Mouse (Mus musculus) MEL (cell line): Measurements from ENCODE around the gene Ube2i. TPM values are rescaled to one million over a fixed set of nuclear protein-coding genes. Genes with fewer than 3 reads are reported as not detected.

ENCODE experiments used
- DNase-seq: peaks from one replicate; pipeline ENCODE4 v3.0.0; 2011; ENCODE audit warnings: low read depth, low spot score
- H3K27ac ChIP-seq: 2 replicates; pipeline ENCODE4 v1.5.1; 2012; ENCODE audit warnings: low read depth, mild to moderate bottlenecking, control low read depth, low read length, moderate library complexity; ENCODE audit not compliant: control insufficient read depth
- H3K27me3 ChIP-seq, 2 experiments: fragments of 150-350 bp in 1 of 2; sonication (generic) in 1 of 2; 2 replicates each; pipeline ENCODE4 v1.6.1; 2012; ENCODE audit warnings: low read length in 2 of 2, mild to moderate bottlenecking in 2 of 2, improper control_type of control experiment in 1 of 2, moderate library complexity in 1 of 2; ENCODE audit not compliant: insufficient read depth in 2 of 2, control insufficient read depth in 1 of 2
- H3K36me3 ChIP-seq, 2 experiments: 2 replicates each; pipeline ENCODE4 v1.6.1; 2012 to 2014; ENCODE audit warnings: low read length in 2 of 2, improper control_type of control experiment in 1 of 2, inconsistent platforms in 1 of 2, mild to moderate bottlenecking in 1 of 2; ENCODE audit not compliant: insufficient read depth in 2 of 2, control insufficient read depth in 1 of 2
- H3K4me1 ChIP-seq, 2 experiments: fragments of 150-350 bp in 1 of 2; sonication (generic) in 1 of 2; 2 replicates each; pipeline ENCODE4 v1.6.1; 2012; ENCODE audit warnings: low read length in 2 of 2, improper control_type of control experiment in 1 of 2, mild to moderate bottlenecking in 1 of 2; ENCODE audit not compliant: insufficient read depth in 2 of 2, control insufficient read depth in 1 of 2
- H3K4me3 ChIP-seq, 2 experiments: fragments of 150-350 bp in 1 of 2; sonication (generic) in 1 of 2; 2 replicates each; pipeline ENCODE4 v1.5.1; 2012; ENCODE audit warnings: low read depth in 2 of 2, low read length in 2 of 2, mild to moderate bottlenecking in 2 of 2, moderate library complexity in 2 of 2, control low read depth in 1 of 2, improper control_type of control experiment in 1 of 2; ENCODE audit not compliant: control insufficient read depth in 1 of 2, insufficient read depth in 1 of 2
- H3K79me2 ChIP-seq: 2 replicates; pipeline ENCODE4 v1.6.1; 2012; ENCODE audit warnings: mild to moderate bottlenecking, low read length, moderate library complexity; ENCODE audit not compliant: control insufficient read depth, poor library complexity, insufficient read depth
- H3K9ac ChIP-seq: 2 replicates; pipeline ENCODE4 v1.6.1; 2012; ENCODE audit warnings: low read depth, mild to moderate bottlenecking, control low read depth, low read length, moderate library complexity; ENCODE audit not compliant: control insufficient read depth, poor library complexity, severe bottlenecking
- H3K9me3 ChIP-seq: fragments of 150-350 bp; sonication (generic); replicated peaks from 2 replicates; pipeline ENCODE4 v1.6.1; 2012; ENCODE audit warnings: mild to moderate bottlenecking, low read length, improper control_type of control experiment, moderate library complexity; ENCODE audit not compliant: insufficient read depth
- BHLHE40 ChIP-seq: IDR thresholded peaks from 2 replicates; pipeline ENCODE4 v1.6.1; 2012; ENCODE audit warnings: low read depth, mild to moderate bottlenecking, inconsistent platforms, low read length, improper control_type of control experiment, borderline replicate concordance
- CHD1 ChIP-seq: IDR thresholded peaks from 2 replicates; pipeline ENCODE4 v1.6.1; 2012; ENCODE audit warnings: low read depth, mild to moderate bottlenecking, inconsistent platforms, low read length, improper control_type of control experiment
- CHD2 ChIP-seq: IDR thresholded peaks from 2 replicates; pipeline ENCODE4 v1.6.1; 2011; ENCODE audit warnings: low read length, improper control_type of control experiment
- CTCF ChIP-seq, 3 experiments: IDR thresholded peaks in 2 of 3; conservative IDR thresholded peaks in 1 of 3; 2 replicates each; pipeline ENCODE4 v1.5.1; 2011 to 2012; ENCODE audit warnings: low read length in 3 of 3, low read depth in 2 of 3, mild to moderate bottlenecking in 2 of 3, improper control_type of control experiment in 1 of 3, inconsistent platforms in 1 of 3, mixed read lengths in 1 of 3, moderate library complexity in 1 of 3; ENCODE audit not compliant: control insufficient read depth in 1 of 3, insufficient read depth in 1 of 3, poor library complexity in 1 of 3, severe bottlenecking in 1 of 3
- E2F4 ChIP-seq: IDR thresholded peaks from 2 replicates; pipeline ENCODE4 v1.6.1; 2011; ENCODE audit warnings: low read depth, low read length, improper control_type of control experiment, borderline replicate concordance
- ETS1 ChIP-seq: IDR thresholded peaks from 2 replicates; pipeline ENCODE4 v1.6.1; 2012; ENCODE audit warnings: low read depth, mild to moderate bottlenecking, inconsistent platforms, low read length, improper control_type of control experiment, moderate library complexity
- GABPA ChIP-seq: IDR thresholded peaks from 2 replicates; pipeline ENCODE4 v1.6.1; 2012; ENCODE audit warnings: low read depth, mild to moderate bottlenecking, inconsistent platforms, low read length, improper control_type of control experiment, moderate library complexity
- GATA1 ChIP-seq: IDR thresholded peaks from 2 replicates; pipeline ENCODE4 v1.6.1; 2011; ENCODE audit warnings: low read depth, low read length, improper control_type of control experiment
- HCFC1 ChIP-seq: IDR thresholded peaks from 2 replicates; pipeline ENCODE4 v1.6.1; 2012; ENCODE audit warnings: low read depth, mild to moderate bottlenecking, inconsistent platforms, low read length, improper control_type of control experiment, moderate library complexity
- JUND ChIP-seq: IDR thresholded peaks from 2 replicates; pipeline ENCODE4 v1.6.1; 2011; ENCODE audit warnings: low read depth, mild to moderate bottlenecking, improper control_type of control experiment, low read length
- KAT2A ChIP-seq: conservative IDR thresholded peaks from 2 replicates; pipeline ENCODE4 v1.6.1; 2012; ENCODE audit warnings: low read depth, low read length, improper control_type of control experiment, inconsistent platforms
- MAFK ChIP-seq: IDR thresholded peaks from 2 replicates; pipeline ENCODE4 v1.6.1; 2011; ENCODE audit warnings: low read depth, mild to moderate bottlenecking, low read length, improper control_type of control experiment, borderline replicate concordance
- MXI1 ChIP-seq: IDR thresholded peaks from 2 replicates; pipeline ENCODE4 v1.6.1; 2011; ENCODE audit warnings: mild to moderate bottlenecking, low read depth, low read length, improper control_type of control experiment
- MYB ChIP-seq: IDR thresholded peaks from 2 replicates; pipeline ENCODE4 v1.6.1; 2011; ENCODE audit warnings: mild to moderate bottlenecking, low read depth, low read length, improper control_type of control experiment
- NRF1 ChIP-seq: IDR thresholded peaks from 2 replicates; pipeline ENCODE4 v1.6.1; 2014; ENCODE audit warnings: low read depth, mild to moderate bottlenecking, inconsistent platforms, low read length, improper control_type of control experiment, moderate library complexity; ENCODE audit not compliant: poor library complexity, insufficient read depth, severe bottlenecking
- POLR2AphosphoS2 ChIP-seq: IDR thresholded peaks from 2 replicates; pipeline ENCODE4 v1.6.1; 2011; ENCODE audit warnings: low read length, improper control_type of control experiment
- POLR2AphosphoS5 ChIP-seq: IDR thresholded peaks from 2 replicates; pipeline ENCODE4 v1.6.1; 2012; ENCODE audit warnings: low read depth, borderline replicate concordance, mild to moderate bottlenecking, inconsistent platforms, low read length, moderate library complexity, mixed read lengths
- RAD21 ChIP-seq: IDR thresholded peaks from 2 replicates; pipeline ENCODE4 v1.6.1; 2011; ENCODE audit warnings: mild to moderate bottlenecking, low read depth, low read length, improper control_type of control experiment
- SMC3 ChIP-seq: IDR thresholded peaks from 2 replicates; pipeline ENCODE4 v1.6.1; 2011; ENCODE audit warnings: low read depth, low read length, improper control_type of control experiment
- TAL1 ChIP-seq: IDR thresholded peaks from 2 replicates; pipeline ENCODE4 v1.6.1; 2012; ENCODE audit warnings: mild to moderate bottlenecking, inconsistent platforms, low read length, moderate library complexity, mixed read lengths
- TBP ChIP-seq: IDR thresholded peaks from 2 replicates; pipeline ENCODE4 v1.8.0; 2011; ENCODE audit warnings: low read depth, low read length, improper control_type of control experiment
- USF1 ChIP-seq: IDR thresholded peaks from 2 replicates; pipeline ENCODE4 v1.6.1; 2014; ENCODE audit warnings: low read depth, mild to moderate bottlenecking, inconsistent platforms, low read length, improper control_type of control experiment, moderate library complexity
- ZKSCAN1 ChIP-seq: IDR thresholded peaks from 2 replicates; pipeline ENCODE4 v1.6.1; 2012; ENCODE audit warnings: low read depth, mild to moderate bottlenecking, inconsistent platforms, low read length, improper control_type of control experiment, moderate library complexity
- ZMIZ1 ChIP-seq: IDR thresholded peaks from 2 replicates; pipeline ENCODE4 v1.6.1; 2012; ENCODE audit warnings: low read depth, mild to moderate bottlenecking, inconsistent platforms, low read length, improper control_type of control experiment, moderate library complexity
- polyA plus RNA-seq, 2 experiments: library from polyadenylated mRNA; stranded (reverse) in 1 of 2; unstranded in 1 of 2; fragments of >175 nt in 1 of 2; fragments of >200 nt in 1 of 2; gene quantifications; 2 replicates each; pipeline versions ENCODE4 v1.2.1 to v1.2.4; 2012; ENCODE audit warnings: low replicate concordance in 2 of 2, low read depth in 1 of 2; ENCODE audit not compliant: insufficient read length in 2 of 2, insufficient read depth in 1 of 2, missing spikeins in 1 of 2
- total RNA-seq: library from RNA; depleted of rRNA; stranded (reverse); fragments of 300-350 nt; gene quantifications from 2 replicates; pipeline ENCODE4 v1.2.3, GENCODE M21; 2012

Ube2i gene
- total and polyA plus RNA-seq, 3 experiments = 464 to 564 TPM; not detected in 1

DNA sequence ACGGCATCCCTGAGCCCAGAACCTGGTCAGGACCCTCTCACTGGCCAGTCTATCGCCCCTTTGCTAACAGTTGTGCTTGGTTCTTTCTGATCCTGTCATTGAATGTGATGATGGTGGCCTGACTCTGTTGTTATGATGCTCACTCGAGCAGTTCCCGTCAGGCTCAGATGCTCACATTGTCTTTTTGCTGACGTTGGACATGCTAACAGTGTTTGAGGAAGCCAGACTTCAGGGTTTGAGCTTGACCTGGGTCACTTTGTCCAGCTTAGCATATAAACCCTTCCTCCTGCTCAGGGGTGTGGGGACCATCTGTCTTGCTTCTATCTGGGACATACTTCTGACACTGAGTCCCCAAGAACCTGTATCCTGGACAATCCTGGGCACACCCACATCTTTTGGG lies 43.9 kb upstream of the Ube2i start, which contains the start of gene Prss29:
TSS of gene Prss29 (plus strand) at position 301 of the 400 bp plus-strand sequence.
- no peak for DNase-seq
- peaks cover 1 to 3% of the 10 kb centered on the region in 2 experiments for H3K27me3 ChIP-seq
- no peaks in the 10 kb centered on the region for H3K36me3 ChIP-seq
- no peaks in the 10 kb centered on the region for H3K79me2 ChIP-seq
- H3K27ac ChIP-seq = no peak within 1 kb of the TSS
- TF ChIP-seq MAFK = no peak
- no peak for TF ChIP-seq SMC3
- TF ChIP-seq GABPA = no peak
- no peak for TF ChIP-seq CHD2
- no peak for TF ChIP-seq ZMIZ1
- TF ChIP-seq RAD21 = no peak
- no peak for TF ChIP-seq CHD1
- no peak for TF ChIP-seq ZKSCAN1
- TF ChIP-seq TAL1 = no peak
- no peak for TF ChIP-seq GATA1
- TF ChIP-seq MXI1 = no peak
- H3K9me3 ChIP-seq = no peaks in the 10 kb centered on the region
- no peak within 1 kb of the TSS for H3K9ac ChIP-seq
- no peaks in the 10 kb centered on the region for H3K4me1 ChIP-seq
- H3K4me3 ChIP-seq = no peak within 1 kb of the TSS

- Histone ChIP-seq H3K79me2 (no peaks in the 10 kb centered on the region), H3K4me3 (no peak within 1 kb of the TSS), H3K9me3 (no peaks in the 10 kb centered on the region), H3K4me1 (no peaks in the 10 kb centered on the region), H3K36me3 (no peaks in the 10 kb centered on the region), H3K27me3 (peaks cover 1 to 7% of the 10 kb centered on the region in 2 experiments; a peak in 3 of 4 replicates), H3K9ac (no peak within 1 kb of the TSS), H3K27ac (no peak within 1 kb of the TSS)
- DNase-seq = no peak
- TF ChIP-seq KAT2A (no peak), TBP (no peak), MXI1 (no peak), HCFC1 (no peak), USF1 (no peak), CTCF (IDR thresholded peaks at IDR 0.05 in 2 of 3, conservative IDR thresholded peaks at IDR 0.05 in 1 of 3; ENCODE audit: control insufficient read depth in 1 of 3, insufficient read depth in 1 of 3, low read depth in 2 of 3, low read length in 3 of 3, poor library complexity in 1 of 3, severe bottlenecking in 1 of 3) (no peak), GABPA (no peak), ETS1 (no peak), MAFK (no peak), CHD1 (no peak), E2F4 (no peak), GATA1 (no peak), JUND (no peak), POLR2AphosphoS2 (no peak), BHLHE40 (no peak), POLR2AphosphoS5 (no peak), ZMIZ1 (no peak), RAD21 (no peak), MYB (no peak), NRF1 (no peak)
Measured at GRCm38 (mm10) chr17:25308346-25308745, 33.9 kb upstream of the Ube2i start, which contains the start of gene Prss28. Prss28 (plus strand) TSS chr17:25308646.
